Mouse (Mus musculus) G1E (cell line): ENCODE measurements around the gene Lmtk3.

Source experiments
- CTCF ChIP-seq: IDR thresholded peaks from 2 replicates; pipeline ENCODE4 v1.5.1; 2012; ENCODE audit warnings: low read depth, low read length, inconsistent platforms, mixed read lengths
- GATA1 ChIP-seq: IDR thresholded peaks from 2 replicates; pipeline ENCODE4 v1.6.1; 2012; ENCODE audit warnings: borderline replicate concordance, low read length, inconsistent platforms, mixed read lengths
- GATA2 ChIP-seq: IDR thresholded peaks from 2 replicates; pipeline ENCODE4 v1.6.1; 2012; ENCODE audit warnings: low read depth, low read length, inconsistent platforms, borderline replicate concordance
- POLR2AphosphoS5 ChIP-seq: IDR thresholded peaks from 2 replicates; pipeline ENCODE4 v1.6.1; 2012; ENCODE audit warnings: low read depth, low read length, inconsistent platforms; ENCODE audit not compliant: insufficient replicate concordance
- TAL1 ChIP-seq: conservative IDR thresholded peaks from 2 replicates; pipeline ENCODE4 v1.6.1; 2012; ENCODE audit warnings: low read depth, low read length, inconsistent platforms, mixed read lengths

GRCm38 (mm10) chr7:45805941-45806340 lies 22.4 kb downstream of the Lmtk3 start:
- TF ChIP-seq CTCF (no peak), TAL1 (no peak), GATA1 (no peak), GATA2 (no peak), POLR2AphosphoS5 (no peak)
